Mouse (Mus musculus) left cerebral cortex, adult 9 months (tissue): ENCODE results near the gene Uhrf1bp1l.
"Not testable (repeated sequence)": the region's sequence is repeated elsewhere in the genome, so short reads cannot be mapped to it uniquely, and the experiment has no call there.

Source experiments
- DNase-seq, 2 experiments: peaks; one replicate each; pipeline ENCODE4 v3.0.0; 2022; ENCODE audit warnings: low spot score in 2 of 2

Uhrf1bp1l gene

DNA sequence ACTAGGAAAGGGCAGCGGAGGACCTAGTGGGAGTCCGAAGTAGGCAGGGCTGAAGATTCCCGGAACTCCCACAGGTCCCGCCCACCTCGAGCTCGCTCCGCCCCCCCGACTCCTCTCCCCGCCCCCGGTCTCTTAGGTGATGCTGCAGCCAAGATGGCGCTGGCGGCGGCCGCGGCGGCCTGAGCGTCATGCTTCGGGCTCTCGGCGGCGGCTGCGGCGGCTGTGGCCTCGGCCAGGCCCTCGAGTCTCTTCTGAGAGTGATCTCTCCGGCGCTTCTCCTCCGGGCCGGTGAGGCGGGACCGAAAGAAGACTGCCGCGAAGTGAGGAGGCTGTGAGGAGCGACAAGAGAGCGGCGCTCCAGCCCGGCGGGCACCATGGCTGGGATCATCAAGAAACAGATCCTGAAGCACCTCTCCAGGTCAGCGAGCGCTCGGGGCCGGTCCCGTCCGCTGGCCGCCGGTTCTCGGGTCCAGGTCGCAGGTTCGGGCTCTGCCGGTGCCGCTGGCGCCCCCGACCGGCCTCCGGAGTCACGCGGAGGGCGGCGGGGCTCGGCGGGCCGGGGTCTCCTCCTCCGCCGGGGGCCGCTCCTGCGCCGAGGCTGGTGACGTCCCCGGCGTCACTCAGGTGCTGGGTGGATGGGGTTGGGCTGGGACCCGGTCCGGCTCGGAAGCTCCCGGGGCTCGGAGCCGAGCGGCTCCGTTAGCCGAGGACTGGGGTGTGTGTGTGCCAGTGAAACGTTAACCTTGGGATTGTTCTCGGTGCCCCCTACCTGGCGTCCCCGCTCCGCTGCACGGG lies at the start of gene Uhrf1bp1l:
Uhrf1bp1l (plus strand) TSS at position 121 of the 795 bp plus-strand sequence.
- DNase-seq = peak; percentile 47 to 88

GRCm38 (mm10) chr10:89695194-89695911 lies 49.4 kb upstream of the Uhrf1bp1l start:
- no peak for DNase-seq

GRCm38 (mm10) chr10:89696270-89696669 lies 48.5 kb upstream of the Uhrf1bp1l start:
- not testable (repeated sequence) for DNase-seq

DNA sequence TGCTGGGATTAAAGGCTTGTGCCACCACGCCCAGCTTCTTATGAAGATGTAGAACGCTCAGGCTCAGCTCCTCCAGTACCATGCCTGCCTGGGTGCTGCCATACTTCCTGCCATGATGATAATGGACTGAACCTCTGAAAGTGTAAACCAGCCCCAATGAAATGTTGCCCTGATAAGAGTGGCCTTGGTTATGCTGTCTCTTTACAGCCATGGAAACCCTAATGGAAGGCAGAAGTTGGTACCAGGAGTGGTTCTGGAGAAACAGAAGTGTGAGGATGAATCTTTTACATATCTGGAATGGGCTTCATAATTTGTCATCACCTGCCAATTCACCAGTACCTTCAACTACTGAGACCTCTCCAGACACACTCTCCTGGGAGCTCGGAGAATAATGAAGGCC lies 46.8 kb upstream of the Uhrf1bp1l start:
- DNase-seq = no peak

DNA sequence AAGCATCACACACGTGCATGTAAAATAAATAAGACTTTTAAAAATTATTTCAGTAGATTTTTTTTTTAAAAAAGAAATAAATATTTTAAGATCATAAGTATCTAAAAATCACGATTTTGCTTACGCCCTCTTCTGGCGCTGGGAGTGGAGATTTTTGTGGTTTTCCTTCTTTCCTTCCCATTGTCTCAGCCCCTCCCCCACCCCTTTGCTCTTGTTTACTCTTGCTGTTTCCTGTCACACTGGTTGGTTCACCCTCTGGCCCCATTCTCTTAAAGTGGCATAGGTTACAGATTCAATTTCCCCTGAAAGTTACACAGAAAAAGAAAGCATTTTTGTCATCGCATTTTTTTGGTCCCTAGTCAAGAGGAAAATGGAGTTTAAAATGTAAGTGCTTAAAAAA lies 41.7 kb upstream of the Uhrf1bp1l start:
- no peak for DNase-seq

- DNase-seq = no peak
These were observed 37.4 kb upstream of the Uhrf1bp1l start for GRCm38 (mm10) chr10:89707397-89707796.

- no peak for DNase-seq
These were observed 36.1 kb upstream of the Uhrf1bp1l start for GRCm38 (mm10) chr10:89708720-89709119.

GRCm38 (mm10) chr10:89714910-89715309 lies 29.9 kb upstream of the Uhrf1bp1l start:
- DNase-seq = no peak

DNA sequence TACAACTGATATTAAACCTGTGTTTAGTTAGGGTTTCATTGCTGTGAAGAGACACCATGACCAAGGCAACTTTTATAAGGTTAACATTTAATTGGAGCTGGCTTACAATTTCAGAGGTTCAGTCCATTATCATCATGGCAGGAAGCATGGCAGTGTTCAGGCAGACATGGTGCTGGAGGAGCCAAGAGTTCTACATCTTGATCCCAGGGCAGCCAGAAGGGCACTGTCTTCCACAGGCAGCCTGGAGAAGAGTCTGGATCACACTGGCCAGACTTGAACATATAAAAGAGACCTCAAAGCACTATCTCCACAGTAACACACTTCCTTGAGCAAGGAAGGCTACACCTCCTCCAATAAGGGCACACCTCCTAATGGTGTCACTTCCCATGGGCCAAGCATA lies 24.5 kb upstream of the Uhrf1bp1l start:
- no peak for DNase-seq

GRCm38 (mm10) chr10:89720796-89721195 lies 24.0 kb upstream of the Uhrf1bp1l start:
- DNase-seq = no peak

DNA sequence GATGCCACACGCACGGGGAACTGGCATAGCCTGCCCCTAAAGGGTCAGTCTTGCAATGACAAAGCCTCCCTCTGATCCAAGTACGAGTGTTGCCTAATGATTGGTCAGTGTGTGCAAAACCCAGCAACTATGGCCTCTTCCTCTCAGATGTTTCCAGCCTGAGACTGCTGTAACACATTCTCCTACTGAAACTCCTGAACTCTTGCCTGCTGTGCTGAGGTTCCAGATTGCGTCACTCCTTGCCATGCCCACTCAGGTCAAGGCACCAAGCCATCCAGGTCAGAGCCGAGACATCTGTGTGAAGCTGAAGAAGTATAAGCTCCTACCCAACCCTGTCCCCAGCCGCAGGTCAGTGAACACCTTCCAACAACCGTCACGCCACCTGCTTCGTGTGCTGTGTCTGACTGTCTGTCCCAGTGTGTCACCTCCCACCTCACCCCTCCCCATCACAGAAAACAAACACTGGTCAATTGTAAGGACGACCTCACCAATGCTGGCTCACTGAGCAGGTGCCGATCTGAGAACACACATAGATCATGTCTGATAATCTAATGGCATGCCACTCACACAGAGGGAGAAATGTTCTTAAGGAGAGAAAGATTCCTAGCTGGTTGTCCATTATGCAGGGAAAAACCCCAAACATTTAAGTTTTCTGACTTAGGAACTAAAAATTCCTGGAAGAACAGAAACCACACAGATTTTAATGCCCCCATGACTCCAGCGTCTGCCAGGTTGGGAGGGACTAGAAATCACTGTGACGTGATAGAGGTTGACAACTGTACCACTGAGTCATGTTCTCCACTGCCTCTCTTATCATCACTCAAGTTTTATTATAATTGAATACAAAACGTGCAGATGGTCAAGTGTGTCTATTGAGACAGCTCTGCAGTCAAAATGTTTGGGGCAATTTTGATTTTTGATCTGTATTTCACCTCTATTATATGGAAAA lies 22.3 kb upstream of the Uhrf1bp1l start:
- DNase-seq = no peak

DNA sequence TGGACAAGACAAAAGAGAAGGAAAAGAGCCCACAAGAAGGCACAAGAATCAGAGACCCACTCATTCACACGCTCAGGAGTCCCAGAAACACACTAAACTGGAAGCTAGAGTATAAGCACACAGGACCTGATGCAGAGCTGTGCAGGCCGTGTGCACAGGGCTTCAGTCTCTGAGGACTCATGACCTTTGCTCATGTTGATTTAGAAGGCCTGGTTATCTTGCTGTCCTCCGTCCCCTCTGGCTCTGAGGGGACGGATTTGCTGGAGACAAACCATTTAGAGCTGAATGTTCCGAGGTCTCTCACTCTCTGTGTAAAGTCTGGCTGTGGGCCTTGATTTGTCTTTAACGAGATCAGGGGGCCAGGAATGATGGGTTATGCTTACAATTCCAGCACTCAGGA lies 14.4 kb upstream of the Uhrf1bp1l start:
- no peak for DNase-seq

GRCm38 (mm10) chr10:89731341-89731740 lies 13.4 kb upstream of the Uhrf1bp1l start:
- no peak for DNase-seq

DNA sequence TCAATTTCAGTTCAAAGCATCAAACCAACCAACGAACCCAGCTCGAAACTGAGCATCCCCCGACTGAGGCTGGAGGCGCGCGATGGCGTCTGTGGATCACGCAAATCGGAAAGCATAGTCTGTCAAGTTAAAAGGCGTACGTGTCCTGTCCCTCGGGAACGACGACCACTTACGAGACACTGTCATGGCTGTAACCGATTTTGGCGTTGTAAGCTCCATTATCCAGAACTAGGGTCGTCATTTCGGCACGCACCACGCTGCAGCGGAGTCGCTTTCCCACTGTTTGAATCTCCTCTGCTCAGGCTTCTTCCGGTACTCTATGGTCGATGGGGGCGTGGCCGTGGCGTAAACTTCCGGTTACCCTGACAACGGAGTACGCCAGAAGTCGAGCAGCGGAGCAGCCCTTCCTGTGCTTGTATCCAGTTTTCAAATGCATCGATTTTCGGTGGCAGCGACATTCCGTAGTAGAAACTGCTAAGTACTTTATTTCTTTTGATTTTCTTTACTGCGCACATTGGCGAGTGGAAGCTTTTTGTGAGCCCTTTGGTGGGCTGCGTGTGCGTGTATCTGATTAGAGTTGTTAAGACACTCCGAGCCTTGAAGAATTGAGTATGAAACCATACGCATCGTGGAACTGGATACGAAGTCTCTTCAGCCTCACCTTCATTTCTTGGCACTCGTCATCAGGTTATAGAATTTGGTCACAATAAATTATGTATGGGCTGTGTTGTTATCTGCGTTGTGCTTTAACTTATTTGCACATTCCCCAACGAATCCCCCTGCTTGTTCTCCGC lies 12.6 kb upstream of the Uhrf1bp1l start, which contains the start of gene Actr6:
Actr6 (minus strand) TSS at position 295 of the 794 bp plus-strand sequence.
- peak; percentile 78 to 94 for DNase-seq

- no peak for DNase-seq
These were observed 7.7 kb upstream of the Uhrf1bp1l start for GRCm38 (mm10) chr10:89737092-89737491.

- DNase-seq = no peak
These were observed 6.9 kb upstream of the Uhrf1bp1l start for GRCm38 (mm10) chr10:89737887-89738286.

DNA sequence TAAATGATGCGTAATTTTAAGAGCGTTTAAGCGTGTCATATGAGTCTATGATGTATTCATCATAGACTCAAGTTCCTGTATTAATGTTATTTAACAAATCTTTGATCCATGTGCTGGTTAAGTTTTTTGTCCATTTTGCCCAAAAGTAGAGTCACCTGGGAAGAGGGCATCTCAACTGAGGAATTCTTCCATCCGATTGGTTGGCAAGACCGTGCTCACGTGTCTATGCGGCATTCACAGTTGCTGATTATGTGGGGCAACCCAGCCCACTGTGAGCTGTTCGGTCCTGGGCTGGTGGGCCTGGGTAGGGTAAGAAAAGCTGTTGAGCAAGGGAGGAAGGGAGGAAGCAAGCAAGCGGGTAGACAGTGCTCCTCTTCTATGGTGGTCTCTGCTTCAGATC lies 6.4 kb upstream of the Uhrf1bp1l start:
- DNase-seq = no peak

- no peak for DNase-seq
These were observed 5.1 kb upstream of the Uhrf1bp1l start for GRCm38 (mm10) chr10:89739703-89740102.

DNA sequence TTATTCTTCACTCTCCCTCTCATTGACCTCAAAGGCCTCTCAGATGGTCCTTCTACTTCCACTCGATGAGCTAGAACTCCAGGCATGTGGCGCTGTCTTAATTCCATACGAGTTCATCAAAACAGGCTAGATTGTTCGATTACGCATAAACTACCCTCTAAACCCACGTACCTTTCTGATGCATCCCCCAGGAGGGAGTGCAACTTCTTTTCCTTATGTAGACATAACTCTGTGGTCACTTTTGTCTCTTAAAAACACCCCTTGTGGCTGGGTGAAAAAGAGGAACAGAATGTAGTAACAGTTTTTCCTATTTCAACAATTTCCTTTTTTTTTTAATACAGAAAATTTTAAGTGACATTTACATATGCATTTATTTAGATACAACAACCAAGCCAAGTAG lies 3.8 kb upstream of the Uhrf1bp1l start:
- no peak for DNase-seq

- DNase-seq = no peak
These were observed 1.5 kb upstream of the Uhrf1bp1l start for GRCm38 (mm10) chr10:89743266-89743665.

DNA sequence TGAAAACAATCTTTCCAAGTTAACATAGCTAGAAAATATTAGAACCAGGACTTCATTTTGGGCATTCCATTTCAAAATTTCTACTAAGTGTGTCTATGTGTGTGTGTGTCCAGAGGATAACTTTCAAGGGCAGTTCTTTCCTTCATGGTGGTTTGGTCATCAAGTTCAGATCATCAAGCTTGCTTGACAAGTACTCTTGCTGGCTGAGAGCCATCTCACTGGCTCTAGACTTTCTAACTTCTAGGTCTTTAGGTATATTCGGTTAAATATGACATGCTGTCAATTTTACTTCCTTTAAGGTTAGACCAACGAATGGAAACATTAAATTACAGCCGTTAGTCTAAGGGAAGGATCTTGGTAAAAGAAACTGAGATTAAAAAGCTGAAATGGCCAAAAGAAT lies 450 bp upstream of the Uhrf1bp1l start:
- DNase-seq = peak in 1 of 2 experiments; percentile 8
